Mouse (Mus musculus) midbrain, embryonic 10.5 days (tissue): Measurements from ENCODE around the gene Rae1. TPM values are rescaled to one million over a fixed set of nuclear protein-coding genes. Genes with fewer than 3 reads are reported as not detected.
A peak's percentile ranks its signal among the peaks of the same experiment; 100 is the strongest.

ENCODE experiments used
- DNase-seq: peaks from one replicate; pipeline ENCODE4 v3.0.0-alpha.2; 2017; ENCODE audit warnings: low spot score
- H3K27ac ChIP-seq: fragments of 300-500 bp; sonication (generic); replicated peaks from 2 replicates; pipeline ENCODE4 v1.5.1; 2016; ENCODE audit warnings: mild to moderate bottlenecking
- H3K27me3 ChIP-seq: fragments of 300-500 bp; sonication (generic); 2 replicates; pipeline ENCODE4 v1.6.1; 2016; ENCODE audit warnings: low read depth, mild to moderate bottlenecking; ENCODE audit not compliant: poor library complexity, severe bottlenecking
- H3K36me3 ChIP-seq: fragments of 300-500 bp; sonication (generic); 2 replicates; pipeline ENCODE4 v1.6.1; 2016; ENCODE audit warnings: mild to moderate bottlenecking, moderate library complexity
- H3K4me1 ChIP-seq: fragments of 300-500 bp; sonication (generic); 2 replicates; pipeline ENCODE4 v1.6.1; 2016
- H3K4me3 ChIP-seq: fragments of 300-500 bp; sonication (generic); 2 replicates; pipeline ENCODE4 v1.5.1; 2016; ENCODE audit warnings: mild to moderate bottlenecking, moderate library complexity
- H3K9me3 ChIP-seq: fragments of 300-500 bp; sonication (generic); replicated peaks from 2 replicates; pipeline ENCODE4 v1.6.1; 2016; ENCODE audit warnings: mild to moderate bottlenecking
- WGBS: fragments of 180-500 bp; shearing (Covaris S2); methylation state at CpG from one replicate; pipeline ENCODE4 v1.1.7; 2016; 5-methylcytosine and 5-hydroxymethylcytosine counted together
- polyA plus RNA-seq: library from polyadenylated mRNA; unstranded; fragments of >200 nt; fragmentation: Nextera tagmentation; extraction: Ambion mirVana; gene quantifications from 2 replicates; pipeline ENCODE4 v1.2.1, GENCODE M21; 2016

Gene Rae1
- polyA plus RNA-seq, 1 experiment from 2014 or later: 169 TPM

- no peak overlapping the region for H3K4me3 ChIP-seq
- WGBS: 75% methylated on average over 15 of the region's 15 CpGs
- no peaks in the 10 kb centered on the region for H3K27me3 ChIP-seq
- peak overlapping the region; percentile 49; the same call in 1 of the 2 replicates for H3K27ac ChIP-seq
- no peak for DNase-seq
- no peaks in the 10 kb centered on the region for H3K36me3 ChIP-seq
- H3K9me3 ChIP-seq: no peaks in the 10 kb centered on the region
- H3K4me1 ChIP-seq: peaks cover 35% of the 10 kb centered on the region
These were observed 61.8 kb downstream of the Rae1 start for GRCm38 (mm10) chr2:173061443-173062351.

GRCm38 (mm10) chr2:173063219-173063618 is 63.3 kb downstream of the Rae1 start:
- Histone ChIP-seq H3K27ac (no peak overlapping the region), H3K9me3 (peaks cover 6% of the 10 kb centered on the region; the same call in 1 of the 2 replicates), H3K4me3 (no peak overlapping the region), H3K27me3 (no peaks in the 10 kb centered on the region), H3K36me3 (no peaks in the 10 kb centered on the region), H3K4me1 (peaks cover 23% of the 10 kb centered on the region)
- DNase-seq: no peak
- WGBS: 77% methylated on average over 1 of the region's 1 CpGs

GRCm38 (mm10) chr2:173064864-173065263 is 64.9 kb downstream of the Rae1 start:
- Histone ChIP-seq H3K9me3 (peaks cover 9% of the 10 kb centered on the region; the same call in 1 of the 2 replicates), H3K27me3 (no peaks in the 10 kb centered on the region), H3K36me3 (no peaks in the 10 kb centered on the region), H3K4me3 (no peak overlapping the region), H3K4me1 (peaks cover 16% of the 10 kb centered on the region), H3K27ac (no peak overlapping the region)
- WGBS: 89% methylated on average over 2 of the region's 2 CpGs
- no peak for DNase-seq

Other genes starting within 250 kb of the Rae1 start
- 14.7 and 14.8 TPM in 2 replicates for gene Bmp7, start 59.8 kb upstream of the Rae1 start, polyA plus RNA-seq
- gene Spo11, start 22.4 kb upstream of the Rae1 start, polyA plus RNA-seq: 0.20 and 0.40 TPM in 2 replicates
- gene Rbm38, start 20.4 kb downstream of the Rae1 start, polyA plus RNA-seq: 94.6 and 107 TPM in 2 replicates
- 0.07 and 0.11 TPM in 2 replicates for gene Ctcfl, start 119.4 kb downstream of the Rae1 start, polyA plus RNA-seq
- not detected in 2 replicates for gene Pck1, start 152.9 kb downstream of the Rae1 start, polyA plus RNA-seq
- gene Zbp1, start 218.8 kb downstream of the Rae1 start, polyA plus RNA-seq: 0.28 and 0.43 TPM in 2 replicates